Mouse (Mus musculus): Measurements from ENCODE around the gene Tmem132d. TPM values are rescaled to one million over a fixed set of nuclear protein-coding genes. Genes with fewer than 3 reads are reported as not detected.

Tmem132d gene
- polyA plus RNA-seq, 1 experiment from 2014 or later, result not detected

- ATAC-seq (ENCODE audit: low read depth), result no peak
- peaks cover 4% of the 10 kb centered on the region; the same call in 1 of the 2 replicates for H3K9me3 ChIP-seq (replicated peaks; ENCODE audit: control insufficient read depth, low read length)
- 52% methylated on average over 4 of the region's 4 CpGs for WGBS (ENCODE audit: insufficient replicate concordance)
- no peaks in the 10 kb centered on the region for H3K36me3 ChIP-seq (ENCODE audit: control insufficient read depth, insufficient read depth)
- no peak overlapping the region for H3K9ac ChIP-seq (ENCODE audit: low read depth, low read length)
- H3K4me1 ChIP-seq (ENCODE audit: control insufficient read depth, low read depth, low read length), result no peaks in the 10 kb centered on the region
- H3K4me2 ChIP-seq (ENCODE audit: low read depth, low read length), result no peak overlapping the region
- no peak overlapping the region for H3K27ac ChIP-seq (ENCODE audit: low read length)
- H3K27me3 ChIP-seq (ENCODE audit: control insufficient read depth, insufficient read depth, low read depth, low read length), result no peaks in the 10 kb centered on the region
- no peak overlapping the region for H3K4me3 ChIP-seq (ENCODE audit: low read depth, low read length)
Observed at GRCm38 (mm10) chr5:128424636-128425035, 8.2 kb downstream of the Tmem132d start.

DNA sequence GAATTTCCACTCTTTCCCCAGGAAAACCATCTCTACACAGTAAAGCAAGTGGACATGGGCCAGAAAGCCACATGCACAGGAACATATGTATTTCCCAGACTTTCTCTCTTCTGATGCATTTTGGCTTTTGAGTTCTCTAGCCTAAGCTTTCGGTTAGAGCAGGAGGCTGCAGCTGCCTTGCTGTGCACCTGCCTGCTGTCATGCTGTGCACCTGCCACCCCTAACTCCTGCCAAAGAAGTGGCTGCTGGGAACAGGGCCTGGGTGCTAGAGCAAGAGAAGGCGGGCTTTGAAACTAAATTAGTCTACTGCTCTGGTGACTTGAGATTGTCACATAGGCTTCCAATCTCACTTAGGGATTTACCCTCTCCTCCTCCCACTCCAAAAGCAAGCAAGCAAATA lies 8.7 kb downstream of the Tmem132d start:
- H3K4me1 ChIP-seq (ENCODE audit: control insufficient read depth, low read depth, low read length), result no peaks in the 10 kb centered on the region
- 58% methylated on average over 2 of the region's 2 CpGs for WGBS (ENCODE audit: insufficient replicate concordance)
- H3K4me2 ChIP-seq (ENCODE audit: low read depth, low read length), result no peak overlapping the region
- no peaks in the 10 kb centered on the region for H3K36me3 ChIP-seq (ENCODE audit: control insufficient read depth, insufficient read depth)
- H3K27ac ChIP-seq (ENCODE audit: low read length), result no peak overlapping the region
- peaks cover 4% of the 10 kb centered on the region; the same call in 1 of the 2 replicates for H3K9me3 ChIP-seq (replicated peaks; ENCODE audit: control insufficient read depth, low read length)
- H3K9ac ChIP-seq (ENCODE audit: low read depth, low read length), result no peak overlapping the region
- no peak for ATAC-seq (ENCODE audit: low read depth)
- no peaks in the 10 kb centered on the region for H3K27me3 ChIP-seq (ENCODE audit: control insufficient read depth, insufficient read depth, low read depth, low read length)
- H3K4me3 ChIP-seq (ENCODE audit: low read depth, low read length), result no peak overlapping the region

DNA sequence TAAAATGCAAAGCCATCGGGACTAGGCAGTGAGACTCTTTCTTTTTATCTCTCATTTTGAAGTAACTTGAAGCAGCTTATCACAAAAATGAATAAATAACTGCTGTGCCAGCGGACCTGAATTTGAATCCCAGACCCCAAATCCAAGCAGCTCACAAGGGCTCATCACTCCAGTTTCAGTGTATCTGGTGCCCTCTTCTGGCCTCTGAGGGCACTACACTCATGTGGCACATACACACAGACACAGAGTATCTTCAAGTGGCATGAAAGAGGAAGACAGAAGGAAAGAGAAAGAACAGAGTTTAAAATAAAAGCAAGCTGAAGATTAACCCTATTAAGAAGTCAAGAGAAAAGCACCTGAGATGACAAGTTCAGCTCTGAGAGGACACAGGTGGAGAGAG lies 10.8 kb downstream of the Tmem132d start:
- no peak for ATAC-seq (ENCODE audit: low read depth)
- no peak overlapping the region for H3K9ac ChIP-seq (ENCODE audit: low read depth, low read length)
- no peak overlapping the region for H3K4me3 ChIP-seq (ENCODE audit: low read depth, low read length)
- H3K9me3 ChIP-seq (replicated peaks; ENCODE audit: control insufficient read depth, low read length), result peaks cover 4% of the 10 kb centered on the region; the same call in 1 of the 2 replicates
- H3K36me3 ChIP-seq (ENCODE audit: control insufficient read depth, insufficient read depth), result no peaks in the 10 kb centered on the region
- H3K27ac ChIP-seq (ENCODE audit: low read length), result no peak overlapping the region
- no peaks in the 10 kb centered on the region for H3K27me3 ChIP-seq (ENCODE audit: control insufficient read depth, insufficient read depth, low read depth, low read length)
- H3K4me2 ChIP-seq (ENCODE audit: low read depth, low read length), result no peak overlapping the region
- no peaks in the 10 kb centered on the region for H3K4me1 ChIP-seq (ENCODE audit: control insufficient read depth, low read depth, low read length)
- WGBS (ENCODE audit: insufficient replicate concordance), result 57% methylated on average over 2 of the region's 2 CpGs

GRCm38 (mm10) chr5:128418149-128418710 lies 14.6 kb downstream of the Tmem132d start:
- H3K4me3 ChIP-seq (ENCODE audit: low read depth, low read length), result no peak overlapping the region

GRCm38 (mm10) chr5:128414056-128414455 lies 18.8 kb downstream of the Tmem132d start:
- Histone ChIP-seq H3K4me2 (ENCODE audit: low read depth, low read length) (no peak overlapping the region), H3K4me1 (ENCODE audit: control insufficient read depth, low read depth, low read length) (no peaks in the 10 kb centered on the region), H3K27me3 (ENCODE audit: control insufficient read depth, insufficient read depth, low read depth, low read length) (no peaks in the 10 kb centered on the region), H3K27ac (ENCODE audit: low read length) (no peak overlapping the region), H3K36me3 (ENCODE audit: control insufficient read depth, insufficient read depth) (no peaks in the 10 kb centered on the region), H3K4me3 (ENCODE audit: low read depth, low read length) (no peak overlapping the region), H3K9me3 (replicated peaks; ENCODE audit: control insufficient read depth, low read length) (no peaks in the 10 kb centered on the region), H3K9ac (ENCODE audit: low read depth, low read length) (no peak overlapping the region)
- 48% methylated on average over 8 of the region's 8 CpGs for WGBS (ENCODE audit: insufficient replicate concordance)
- no peak for ATAC-seq (ENCODE audit: low read depth)

More at GRCm38 (mm10) chr5:128418149-128418710, 14.6 kb downstream of the Tmem132d start:
- H3K27me3 ChIP-seq (ENCODE audit: control insufficient read depth, insufficient read depth, low read depth, low read length), result no peaks in the 10 kb centered on the region
- H3K4me1 ChIP-seq (ENCODE audit: control insufficient read depth, low read depth, low read length), result no peaks in the 10 kb centered on the region
- no peak overlapping the region for H3K9ac ChIP-seq (ENCODE audit: low read depth, low read length)
- ATAC-seq (ENCODE audit: low read depth), result no peak
- WGBS (ENCODE audit: insufficient replicate concordance), result 63% methylated on average over 11 of the region's 11 CpGs
- no peak overlapping the region for H3K27ac ChIP-seq (ENCODE audit: low read length)
- H3K9me3 ChIP-seq (replicated peaks; ENCODE audit: control insufficient read depth, low read length), result 0 out of 2 replicates have a peak, but pooled peaks cover 4% of the 10 kb centered on the region
- H3K36me3 ChIP-seq (ENCODE audit: control insufficient read depth, insufficient read depth), result no peaks in the 10 kb centered on the region
- no peak overlapping the region for H3K4me2 ChIP-seq (ENCODE audit: low read depth, low read length)

DNA sequence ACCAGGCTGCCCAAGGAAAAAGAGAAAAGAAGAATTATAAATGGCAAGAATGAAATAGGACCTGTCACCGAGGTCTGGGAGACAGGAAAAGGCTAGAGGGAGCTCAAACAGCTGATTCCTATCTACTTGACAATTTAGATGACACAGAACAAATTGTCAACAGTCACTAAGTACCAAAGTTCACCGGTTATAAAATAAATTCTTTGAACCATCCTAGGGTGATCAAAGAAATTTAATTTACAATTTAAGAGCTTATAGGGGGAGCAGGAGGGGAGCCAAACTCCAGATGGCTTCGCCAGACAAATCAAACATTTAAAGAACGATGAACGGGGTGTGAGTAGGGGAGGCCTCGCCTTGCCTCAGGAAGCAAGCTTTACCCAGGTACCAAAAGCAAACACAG lies 20.6 kb downstream of the Tmem132d start:
- Histone ChIP-seq H3K9me3 (replicated peaks; ENCODE audit: control insufficient read depth, low read length) (0 out of 2 replicates have a peak, but pooled peaks cover 2% of the 10 kb centered on the region), H3K27me3 (ENCODE audit: control insufficient read depth, insufficient read depth, low read depth, low read length) (no peaks in the 10 kb centered on the region), H3K4me3 (ENCODE audit: low read depth, low read length) (no peak overlapping the region), H3K27ac (ENCODE audit: low read length) (no peak overlapping the region), H3K4me1 (ENCODE audit: control insufficient read depth, low read depth, low read length) (no peaks in the 10 kb centered on the region), H3K36me3 (ENCODE audit: control insufficient read depth, insufficient read depth) (no peaks in the 10 kb centered on the region), H3K4me2 (ENCODE audit: low read depth, low read length) (no peak overlapping the region), H3K9ac (ENCODE audit: low read depth, low read length) (no peak overlapping the region)
- ATAC-seq (ENCODE audit: low read depth), result no peak
- WGBS (ENCODE audit: insufficient replicate concordance), result 40% methylated on average over 6 of the region's 6 CpGs

GRCm38 (mm10) chr5:128407546-128407945 lies 25.3 kb downstream of the Tmem132d start:
- WGBS (ENCODE audit: insufficient replicate concordance), result 64% methylated on average over 9 of the region's 9 CpGs
- H3K27me3 ChIP-seq (ENCODE audit: control insufficient read depth, insufficient read depth, low read depth, low read length), result no peaks in the 10 kb centered on the region
- H3K9ac ChIP-seq (ENCODE audit: low read depth, low read length), result no peak overlapping the region
- ATAC-seq (ENCODE audit: low read depth), result no peak
- no peaks in the 10 kb centered on the region for H3K4me1 ChIP-seq (ENCODE audit: control insufficient read depth, low read depth, low read length)
- H3K4me3 ChIP-seq (ENCODE audit: low read depth, low read length), result no peak overlapping the region
- no peaks in the 10 kb centered on the region for H3K36me3 ChIP-seq (ENCODE audit: control insufficient read depth, insufficient read depth)
- H3K9me3 ChIP-seq (replicated peaks; ENCODE audit: control insufficient read depth, low read length), result peaks cover 7% of the 10 kb centered on the region; the same call in 1 of the 2 replicates
- no peak overlapping the region for H3K27ac ChIP-seq (ENCODE audit: low read length)
- no peak overlapping the region for H3K4me2 ChIP-seq (ENCODE audit: low read depth, low read length)

GRCm38 (mm10) chr5:128405071-128405470 lies 27.8 kb downstream of the Tmem132d start:
- Histone ChIP-seq H3K4me3 (ENCODE audit: low read depth, low read length) (no peak overlapping the region), H3K36me3 (ENCODE audit: control insufficient read depth, insufficient read depth) (no peaks in the 10 kb centered on the region), H3K27ac (ENCODE audit: low read length) (no peak overlapping the region), H3K4me1 (ENCODE audit: control insufficient read depth, low read depth, low read length) (no peaks in the 10 kb centered on the region), H3K9ac (ENCODE audit: low read depth, low read length) (no peak overlapping the region), H3K4me2 (ENCODE audit: low read depth, low read length) (no peak overlapping the region), H3K9me3 (replicated peaks; ENCODE audit: control insufficient read depth, low read length) (peaks cover 10% of the 10 kb centered on the region), H3K27me3 (ENCODE audit: control insufficient read depth, insufficient read depth, low read depth, low read length) (no peaks in the 10 kb centered on the region)
- WGBS (ENCODE audit: insufficient replicate concordance), result 75% methylated on average over 8 of the region's 8 CpGs
- no peak for ATAC-seq (ENCODE audit: low read depth)

DNA sequence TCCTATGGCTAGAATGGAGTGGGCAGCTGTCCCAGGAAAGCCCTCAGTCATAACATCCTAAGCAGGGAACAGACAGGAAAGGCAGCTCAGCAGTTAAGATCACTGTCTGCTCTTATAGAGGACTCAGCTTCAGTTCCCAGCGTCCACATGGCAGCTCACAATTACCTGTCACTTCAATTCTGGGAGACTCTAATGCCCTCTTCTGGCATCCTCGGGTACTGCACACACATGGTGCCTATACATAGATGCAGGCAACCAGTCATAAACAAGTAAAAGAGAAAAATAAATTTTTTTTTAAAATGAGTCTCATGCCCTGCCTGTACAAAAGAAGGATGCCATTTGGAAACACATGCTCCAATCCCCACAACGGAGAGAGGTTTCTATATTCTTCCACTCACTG lies 28.7 kb downstream of the Tmem132d start:
- Histone ChIP-seq H3K4me3 (ENCODE audit: low read depth, low read length) (no peak overlapping the region), H3K9me3 (replicated peaks; ENCODE audit: control insufficient read depth, low read length) (peaks cover 10% of the 10 kb centered on the region), H3K4me2 (ENCODE audit: low read depth, low read length) (no peak overlapping the region), H3K4me1 (ENCODE audit: control insufficient read depth, low read depth, low read length) (no peaks in the 10 kb centered on the region), H3K27me3 (ENCODE audit: control insufficient read depth, insufficient read depth, low read depth, low read length) (no peaks in the 10 kb centered on the region), H3K36me3 (ENCODE audit: control insufficient read depth, insufficient read depth) (no peaks in the 10 kb centered on the region), H3K27ac (ENCODE audit: low read length) (no peak overlapping the region), H3K9ac (ENCODE audit: low read depth, low read length) (no peak overlapping the region)
- 53% methylated on average over 3 of the region's 3 CpGs for WGBS (ENCODE audit: insufficient replicate concordance)
- no peak for ATAC-seq (ENCODE audit: low read depth)

Data from liver, embryonic 16.5 days (tissue).